Mouse (Mus musculus): ENCODE data around the gene Slc19a3.

DNA sequence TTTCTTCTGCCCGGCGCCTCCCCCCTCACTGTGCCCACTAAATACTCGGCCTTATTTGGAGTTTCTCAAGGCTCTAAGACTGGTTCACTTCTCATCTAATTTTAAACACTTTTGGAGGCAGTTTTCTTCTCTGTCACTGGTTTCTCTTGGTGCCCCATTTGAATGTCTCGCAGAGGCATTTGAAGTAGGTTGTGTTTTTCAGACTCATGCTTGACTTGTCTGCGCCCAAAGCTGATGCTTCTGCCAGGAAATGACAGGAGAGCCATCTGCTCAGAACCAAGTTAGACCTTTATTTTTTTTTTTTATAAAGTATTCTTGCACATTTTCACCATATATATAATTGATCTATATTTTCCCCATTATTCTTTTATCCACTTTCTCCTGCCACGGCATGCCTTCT lies 51.5 kb downstream of the Slc19a3 start:
- TF ChIP-seq CTCF (IDR thresholded peaks at IDR 0.05; ENCODE audit: low read depth) (no peak), EP300 (IDR thresholded peaks at IDR 0.05; ENCODE audit: low read depth) (no peak)

All from liver, embryonic 14.5 days (tissue).